Mouse (Mus musculus) forebrain, embryonic 11.5 days (tissue): ENCODE measurements around the gene Lgi2. TPM values are rescaled to one million over a fixed set of nuclear protein-coding genes. Genes with fewer than 3 reads are reported as not detected.

Source experiments
- ATAC-seq: fragments of 200-750 bp; cut with Nextera tagmentation; replicated peaks from 2 replicates; pipeline ENCODE4 v1.8.0; 2017; ENCODE audit warnings: moderate TSS enrichment; ENCODE audit not compliant: low FRiP score
- DNase-seq: peaks from one replicate; pipeline ENCODE4 v3.0.0-alpha.2; 2017; ENCODE audit warnings: low spot score
- H3K27ac ChIP-seq: fragments of 300-500 bp; sonication (generic); 2 replicates; pipeline ENCODE4 v1.5.1; 2014; ENCODE audit warnings: low read depth, low read length
- H3K27me3 ChIP-seq: fragments of 300-500 bp; sonication (generic); 2 replicates; pipeline ENCODE4 v1.6.1; 2014; ENCODE audit warnings: mild to moderate bottlenecking, low read length, mixed read lengths; ENCODE audit not compliant: control insufficient read depth, insufficient read depth
- H3K36me3 ChIP-seq: fragments of 300-500 bp; sonication (generic); 2 replicates; pipeline ENCODE4 v1.6.1; 2014; ENCODE audit warnings: mild to moderate bottlenecking, low read length, moderate library complexity, mixed read lengths; ENCODE audit not compliant: control insufficient read depth, insufficient read depth
- H3K4me1 ChIP-seq: fragments of 300-500 bp; sonication (generic); replicated peaks from 2 replicates; pipeline ENCODE4 v1.6.1; 2014; ENCODE audit warnings: low read length, mixed read lengths; ENCODE audit not compliant: control insufficient read depth, insufficient read depth
- H3K4me2 ChIP-seq: fragments of 300-500 bp; sonication (generic); 2 replicates; pipeline ENCODE4 v1.6.1; 2014; ENCODE audit warnings: low read depth, mild to moderate bottlenecking, low read length, moderate library complexity, mixed read lengths; ENCODE audit not compliant: severe bottlenecking
- H3K4me3 ChIP-seq: fragments of 300-500 bp; sonication (generic); 2 replicates; pipeline ENCODE4 v1.5.1; 2014; ENCODE audit warnings: low read depth, low read length
- H3K9ac ChIP-seq: fragments of 300-500 bp; sonication (generic); 2 replicates; pipeline ENCODE4 v1.6.1; 2014; ENCODE audit warnings: low read length
- H3K9me3 ChIP-seq: fragments of 300-500 bp; sonication (generic); 2 replicates; pipeline ENCODE4 v1.6.1; 2016; ENCODE audit warnings: low read length, mixed read lengths; ENCODE audit not compliant: control insufficient read depth
- WGBS: fragments of 180-500 bp; shearing (Covaris S2); extraction: QIAGEN DNeasy Blood & Tissue Kit; methylation state at CpG from one replicate; pipeline ENCODE4 v1.1.7; 2014; 5-methylcytosine and 5-hydroxymethylcytosine counted together
- polyA plus RNA-seq: library from polyadenylated mRNA; unstranded; fragments of >200 nt; fragmentation: Nextera tagmentation; extraction: Ambion mirVana; gene quantifications from 2 replicates; pipeline ENCODE4 v1.2.1, GENCODE M21; 2014

Gene Lgi2
- polyA plus RNA-seq, 1 experiment from 2014 or later = 0.88 TPM

DNA sequence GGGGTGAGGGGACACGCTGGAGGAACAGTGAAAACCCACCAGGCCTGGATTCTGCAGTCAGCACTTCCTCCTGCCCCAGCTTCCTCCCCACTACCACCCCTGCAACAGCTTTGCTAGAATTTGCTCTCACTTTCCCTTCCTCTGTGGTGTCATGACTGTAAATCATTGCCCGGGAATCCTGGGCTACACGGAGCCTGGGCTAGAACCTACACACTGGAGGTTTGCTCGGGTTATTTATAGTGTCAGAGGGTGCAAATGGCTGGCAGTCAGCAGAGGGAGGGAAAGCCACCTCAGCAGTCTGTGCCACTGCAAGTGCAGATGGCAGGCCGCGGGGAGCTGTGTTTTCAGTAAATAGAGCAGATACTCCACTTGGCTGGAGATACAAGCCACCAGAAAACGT is 37.7 kb downstream of the Lgi2 start:
- H3K27ac ChIP-seq = no peak overlapping the region
- 79% methylated on average over 7 of the region's 7 CpGs for WGBS
- DNase-seq (no peak), ATAC-seq (no peak)
- no peak overlapping the region for H3K9ac ChIP-seq
- H3K4me2 ChIP-seq = no peak overlapping the region
- H3K9me3 ChIP-seq = no peaks in the 10 kb centered on the region
- no peaks in the 10 kb centered on the region for H3K36me3 ChIP-seq
- H3K27me3 ChIP-seq = no peaks in the 10 kb centered on the region
- H3K4me3 ChIP-seq = no peak overlapping the region
- no peaks in the 10 kb centered on the region for H3K4me1 ChIP-seq

DNA sequence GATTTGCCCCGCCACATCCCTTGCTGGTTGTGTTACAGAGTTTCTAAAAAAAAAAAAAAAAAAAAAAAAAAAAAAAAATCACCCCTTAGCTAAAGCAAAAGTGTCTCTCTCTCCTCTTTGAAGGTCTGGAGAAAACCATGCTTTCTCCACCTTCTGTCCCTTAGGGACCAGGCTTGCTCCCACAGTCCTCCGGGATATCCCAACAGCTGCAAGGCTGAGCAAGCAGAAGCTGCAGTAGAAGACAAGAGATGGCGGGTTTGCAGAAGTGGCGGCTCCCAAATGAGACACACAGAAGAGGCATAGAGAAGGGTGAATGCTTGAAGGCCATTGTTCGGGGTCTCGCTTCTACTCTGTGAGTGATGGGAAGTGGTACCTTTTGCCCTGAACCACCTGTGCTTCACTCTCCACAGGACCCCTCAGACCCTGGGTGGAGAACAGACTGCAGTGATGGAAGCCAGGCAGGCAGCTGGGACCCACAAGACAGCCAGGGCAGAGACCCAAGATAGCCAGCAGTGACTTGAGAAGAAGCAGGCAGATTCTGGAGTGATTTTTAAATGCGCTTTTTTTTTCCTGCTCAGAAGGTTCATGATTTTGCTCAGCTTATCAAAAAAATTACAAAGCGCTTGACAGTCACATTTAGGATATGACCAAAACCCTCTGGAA is 39.8 kb downstream of the Lgi2 start:
- 88% methylated on average over 8 of the region's 8 CpGs for WGBS
- H3K4me2 ChIP-seq = no peak overlapping the region
- no peaks in the 10 kb centered on the region for H3K9me3 ChIP-seq
- H3K27ac ChIP-seq = no peak overlapping the region
- ATAC-seq (no peak), DNase-seq (no peak)
- H3K4me1 ChIP-seq = no peaks in the 10 kb centered on the region
- no peak overlapping the region for H3K4me3 ChIP-seq
- H3K36me3 ChIP-seq = no peaks in the 10 kb centered on the region
- no peaks in the 10 kb centered on the region for H3K27me3 ChIP-seq
- H3K9ac ChIP-seq = no peak overlapping the region

DNA sequence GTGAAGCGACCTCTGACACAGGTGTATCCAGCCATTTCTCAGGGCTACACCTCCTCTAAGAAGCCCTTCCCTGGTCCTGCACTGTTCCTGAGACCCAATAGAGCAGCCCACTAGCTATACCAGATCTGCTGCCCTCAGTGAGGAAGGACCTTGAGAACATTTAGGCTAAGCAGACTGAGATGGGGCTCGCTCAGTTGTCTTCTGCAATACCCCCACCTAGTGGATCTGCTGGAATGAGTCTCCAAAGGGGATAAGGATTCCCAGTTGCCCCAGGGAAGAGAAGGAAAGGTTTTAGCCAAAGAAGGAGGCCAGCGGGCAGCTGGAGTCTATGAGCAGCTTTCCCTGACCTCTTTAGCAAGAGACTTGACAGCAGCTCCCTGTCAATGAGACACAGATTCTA is 42.1 kb downstream of the Lgi2 start:
- ATAC-seq (no peak), DNase-seq (no peak)
- Histone ChIP-seq H3K9me3 (no peaks in the 10 kb centered on the region), H3K27me3 (no peaks in the 10 kb centered on the region), H3K4me1 (no peaks in the 10 kb centered on the region), H3K9ac (no peak overlapping the region), H3K27ac (no peak overlapping the region), H3K4me2 (no peak overlapping the region), H3K4me3 (no peak overlapping the region), H3K36me3 (no peaks in the 10 kb centered on the region)
- WGBS = 53% methylated on average over 3 of the region's 3 CpGs

DNA sequence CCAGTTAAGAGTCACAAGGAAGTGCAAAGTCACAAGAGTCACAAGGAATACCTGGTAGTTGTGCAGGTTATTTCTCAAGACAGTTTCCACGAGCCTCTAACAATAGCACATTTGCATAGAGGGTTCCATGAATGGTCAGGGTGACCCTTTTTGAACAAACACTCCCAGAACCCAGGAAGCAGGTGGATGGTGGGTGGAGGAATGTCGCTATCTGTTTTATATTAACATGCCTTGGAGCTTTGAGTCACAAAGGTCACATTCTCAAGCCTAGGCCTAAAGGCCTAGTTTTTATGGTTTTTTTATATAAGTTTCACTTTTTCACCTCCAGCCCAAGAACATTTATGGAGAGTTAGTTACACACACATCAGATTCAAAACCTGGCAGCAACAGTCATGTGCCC is 46.3 kb downstream of the Lgi2 start:
- Histone ChIP-seq H3K4me2 (no peak overlapping the region), H3K9ac (no peak overlapping the region), H3K27me3 (peaks cover 3% of the 10 kb centered on the region; the same call in 1 of the 2 replicates), H3K4me1 (no peaks in the 10 kb centered on the region), H3K27ac (no peak overlapping the region), H3K9me3 (no peaks in the 10 kb centered on the region), H3K36me3 (no peaks in the 10 kb centered on the region), H3K4me3 (no peak overlapping the region)
- DNase-seq (no peak), ATAC-seq (no peak)
- 82% methylated on average over 2 of the region's 2 CpGs for WGBS

DNA sequence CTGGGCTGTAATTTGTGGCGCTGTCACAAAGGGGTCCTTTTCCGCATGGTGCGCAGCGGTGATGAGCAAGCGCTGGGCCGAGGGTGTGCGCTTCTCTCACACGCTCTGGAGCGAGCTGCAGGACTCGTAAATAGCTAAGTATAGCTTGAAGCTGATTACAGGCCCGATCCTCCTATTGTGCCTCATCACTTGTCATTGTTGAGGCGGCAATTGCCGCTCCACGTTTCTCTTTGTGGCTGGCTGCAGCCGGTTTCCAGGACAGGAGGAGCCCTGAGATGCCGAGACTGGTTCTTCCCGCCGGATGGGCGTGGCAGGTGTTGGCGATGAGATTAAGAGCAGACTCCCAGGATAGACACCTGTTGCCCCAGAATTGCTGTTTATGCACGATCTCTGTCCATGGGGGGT is 50.2 kb downstream of the Lgi2 start:
- Histone ChIP-seq H3K4me3 (peak overlapping the region; percentile 33), H3K9me3 (no peaks in the 10 kb centered on the region), H3K27ac (no peak overlapping the region), H3K9ac (peak overlapping the region; percentile 54), H3K27me3 (peaks cover 3% of the 10 kb centered on the region; the same call in 1 of the 2 replicates), H3K4me1 (no peaks in the 10 kb centered on the region), H3K4me2 (peak overlapping the region; percentile 67), H3K36me3 (no peaks in the 10 kb centered on the region)
- DNase-seq = peak; percentile 65
- 17% methylated on average over 21 of the region's 21 CpGs for WGBS
- peak; percentile 72 for ATAC-seq

DNA sequence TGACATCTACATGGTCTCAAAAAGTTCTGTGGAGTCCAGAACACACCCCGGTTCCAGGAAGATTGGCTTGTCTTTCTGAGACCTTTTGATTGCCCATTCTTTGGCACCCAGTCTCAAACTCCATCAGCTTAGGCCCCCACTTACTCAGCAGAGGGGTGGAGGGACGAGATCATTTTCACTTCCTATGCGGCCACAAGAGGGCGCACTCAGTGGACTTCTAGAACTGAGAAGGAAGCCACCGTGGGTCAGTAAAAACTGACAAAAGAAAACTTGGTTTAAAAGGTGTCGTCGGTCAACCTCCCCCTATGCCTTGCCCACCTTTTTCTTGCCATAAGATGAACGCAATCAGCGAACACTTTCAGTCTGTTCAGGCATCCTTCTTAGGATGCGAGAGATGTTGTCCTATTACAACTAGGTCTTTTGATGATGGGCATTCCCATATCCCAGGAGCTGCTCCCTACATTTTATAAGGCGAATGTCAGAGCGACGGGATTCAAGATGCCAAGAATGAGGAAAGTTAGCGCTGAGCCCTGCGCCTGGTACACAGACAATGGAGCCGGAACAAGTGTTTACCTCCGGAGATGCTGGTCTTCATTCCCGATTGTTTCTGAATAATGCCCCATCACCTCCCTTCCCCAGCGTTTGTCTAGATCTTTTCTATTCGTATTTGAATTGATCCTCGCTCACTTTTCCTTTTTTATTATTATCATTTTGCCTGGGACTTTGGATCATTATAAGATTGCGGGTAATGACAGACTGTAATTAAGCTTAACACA is 50.8 kb downstream of the Lgi2 start:
- no peaks in the 10 kb centered on the region for H3K9me3 ChIP-seq
- ATAC-seq (peak; percentile 68), DNase-seq (peak; percentile 84)
- H3K4me1 ChIP-seq = no peaks in the 10 kb centered on the region
- peaks cover 3% of the 10 kb centered on the region; the same call in 1 of the 2 replicates for H3K27me3 ChIP-seq
- no peak overlapping the region for H3K27ac ChIP-seq
- H3K9ac ChIP-seq = peak overlapping the region; percentile 54; the same call in 1 of the 2 replicates
- no peaks in the 10 kb centered on the region for H3K36me3 ChIP-seq
- peak overlapping the region; percentile 33 for H3K4me3 ChIP-seq
- H3K4me2 ChIP-seq = peak overlapping the region; percentile 67
- WGBS = 23% methylated on average over 22 of the region's 22 CpGs

DNA sequence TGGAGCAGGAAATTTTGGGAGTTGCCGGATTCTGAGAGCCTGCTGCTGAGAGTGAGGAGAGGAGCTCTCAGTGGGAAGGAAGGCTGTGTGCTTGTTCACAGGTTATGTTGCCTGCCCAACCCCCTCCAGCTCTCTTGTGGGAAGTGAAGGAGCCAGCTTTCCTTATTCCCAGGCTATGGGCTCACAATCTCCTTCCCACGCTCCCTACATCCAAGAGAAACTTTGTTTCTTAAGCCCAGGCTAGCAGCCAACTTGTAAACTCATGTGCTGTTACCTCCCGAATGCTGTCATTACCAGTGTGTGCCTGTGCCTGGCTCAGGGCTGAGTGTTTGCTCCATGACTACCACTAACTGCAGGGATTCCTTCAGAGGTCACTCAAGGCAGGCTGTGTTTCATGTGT is 55.2 kb downstream of the Lgi2 start:
- ATAC-seq = no peak
- no peaks in the 10 kb centered on the region for H3K4me1 ChIP-seq
- H3K27me3 ChIP-seq = no peaks in the 10 kb centered on the region
- no peak overlapping the region for H3K9ac ChIP-seq
- H3K36me3 ChIP-seq = no peaks in the 10 kb centered on the region
- H3K9me3 ChIP-seq = no peaks in the 10 kb centered on the region
- no peak overlapping the region for H3K4me2 ChIP-seq
- no peak for DNase-seq
- H3K27ac ChIP-seq = no peak overlapping the region
- no peak overlapping the region for H3K4me3 ChIP-seq
- WGBS = 75% methylated on average over 3 of the region's 3 CpGs

DNA sequence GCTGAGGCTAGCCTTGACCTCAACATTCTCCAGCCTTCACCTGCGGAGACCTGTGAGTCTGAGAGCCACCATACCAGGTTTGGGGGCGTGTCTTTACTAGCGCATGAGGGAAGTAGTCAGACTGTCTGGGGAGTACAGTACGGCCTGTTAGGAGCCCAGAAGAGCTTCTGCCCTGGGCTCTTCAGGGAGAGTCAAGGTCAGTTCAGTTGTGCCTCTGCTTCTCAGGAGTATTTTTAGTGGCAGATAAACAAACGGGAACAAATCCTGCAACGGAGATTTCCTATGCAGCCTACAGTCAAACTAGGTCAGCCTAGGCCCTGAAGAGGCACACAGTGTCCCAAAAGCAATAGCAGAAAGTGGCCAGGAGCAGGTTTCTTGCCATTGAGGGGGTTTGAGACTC is 56.8 kb downstream of the Lgi2 start:
- DNase-seq = no peak
- ATAC-seq = no peak
- Histone ChIP-seq H3K9ac (no peak overlapping the region), H3K9me3 (no peaks in the 10 kb centered on the region), H3K27ac (no peak overlapping the region), H3K4me3 (no peak overlapping the region), H3K36me3 (no peaks in the 10 kb centered on the region), H3K4me2 (no peak overlapping the region), H3K4me1 (no peaks in the 10 kb centered on the region), H3K27me3 (no peaks in the 10 kb centered on the region)
- WGBS = 90% methylated on average over 6 of the region's 6 CpGs
